Mouse (Mus musculus): ENCODE measurements at regions not wholly inside any gene's neighbourhood (a gene's known extent, or its start where the extent isn't known, plus 50 kb on each side); places are given as distances from the start of the nearest gene placed in this dataset.

DNA sequence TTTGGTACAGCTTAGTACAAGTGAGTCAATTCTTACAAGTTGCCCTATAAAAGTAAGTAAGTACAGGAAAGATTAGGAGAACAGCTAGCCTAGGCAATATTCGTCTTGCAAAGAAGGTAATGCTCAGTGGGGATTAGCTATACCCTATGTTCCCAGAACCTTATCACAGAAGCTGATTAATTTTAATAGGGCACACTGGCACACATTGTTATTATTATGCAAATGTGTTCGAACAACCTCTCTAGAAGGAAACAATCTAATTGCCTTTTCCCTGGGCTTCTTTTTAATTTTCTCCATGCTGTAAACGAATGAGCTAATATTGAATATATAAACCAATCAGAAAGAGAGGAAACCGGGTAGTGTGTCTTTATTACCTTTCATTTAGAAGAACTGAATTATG is 104.2 kb downstream of the Pctp start:
- no peaks in the 10 kb centered on the region for H3K9me3 ChIP-seq (replicated peaks; ENCODE audit: control insufficient read depth, low read length)
- H3K4me2 ChIP-seq (ENCODE audit: low read depth, low read length): no peak overlapping the region
- 80% methylated on average over 4 of the region's 4 CpGs for WGBS
- no peak overlapping the region for H3K9ac ChIP-seq (replicated peaks; ENCODE audit: low read length)
- H3K27me3 ChIP-seq (ENCODE audit: control insufficient read depth, insufficient read depth, low read length): no peaks in the 10 kb centered on the region
- no peak for ATAC-seq (replicated peaks; ENCODE audit: insufficient number of reproducible peaks, low FRiP score, low TSS enrichment, low read depth)
- H3K27ac ChIP-seq (replicated peaks; ENCODE audit: low read depth, low read length): no peak overlapping the region
- no peaks in the 10 kb centered on the region for H3K4me1 ChIP-seq (ENCODE audit: control insufficient read depth, insufficient read depth, low read length)
- no peak for DNase-seq (ENCODE audit: low spot score)
- H3K36me3 ChIP-seq (replicated peaks; ENCODE audit: control insufficient read depth, insufficient read depth, low read depth, low read length): no peaks in the 10 kb centered on the region
- no peak overlapping the region for H3K4me3 ChIP-seq (ENCODE audit: low read depth, low read length)

DNA sequence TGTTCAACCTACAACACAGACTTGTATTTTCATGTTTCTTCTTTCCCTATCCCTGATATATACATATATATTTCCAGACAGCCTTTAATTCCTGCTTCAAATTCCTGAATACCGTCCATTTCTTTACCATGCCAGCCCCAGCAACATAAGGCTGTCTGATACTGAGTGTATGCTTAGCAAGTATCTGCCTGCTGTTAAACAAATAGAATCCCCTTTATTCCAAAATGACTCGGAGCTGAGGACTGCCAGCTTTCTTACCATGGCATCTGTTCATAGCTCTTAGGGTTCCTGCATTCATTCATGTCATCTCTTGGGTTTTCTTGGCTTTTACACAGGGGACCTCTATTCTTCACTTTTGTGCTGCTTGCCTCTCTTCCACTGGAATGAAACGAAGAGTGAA is 105.8 kb downstream of the Pctp start:
- ATAC-seq (replicated peaks; ENCODE audit: insufficient number of reproducible peaks, low FRiP score, low TSS enrichment, low read depth) (no peak), DNase-seq (ENCODE audit: low spot score) (no peak)
- Histone ChIP-seq H3K9me3 (replicated peaks; ENCODE audit: control insufficient read depth, low read length) (no peaks in the 10 kb centered on the region), H3K4me3 (ENCODE audit: low read depth, low read length) (no peak overlapping the region), H3K27me3 (ENCODE audit: control insufficient read depth, insufficient read depth, low read length) (no peaks in the 10 kb centered on the region), H3K9ac (replicated peaks; ENCODE audit: low read length) (no peak overlapping the region), H3K4me2 (ENCODE audit: low read depth, low read length) (no peak overlapping the region), H3K4me1 (ENCODE audit: control insufficient read depth, insufficient read depth, low read length) (no peaks in the 10 kb centered on the region), H3K27ac (replicated peaks; ENCODE audit: low read depth, low read length) (no peak overlapping the region), H3K36me3 (replicated peaks; ENCODE audit: control insufficient read depth, insufficient read depth, low read depth, low read length) (no peaks in the 10 kb centered on the region)
- WGBS: 77% methylated on average over 3 of the region's 3 CpGs

DNA sequence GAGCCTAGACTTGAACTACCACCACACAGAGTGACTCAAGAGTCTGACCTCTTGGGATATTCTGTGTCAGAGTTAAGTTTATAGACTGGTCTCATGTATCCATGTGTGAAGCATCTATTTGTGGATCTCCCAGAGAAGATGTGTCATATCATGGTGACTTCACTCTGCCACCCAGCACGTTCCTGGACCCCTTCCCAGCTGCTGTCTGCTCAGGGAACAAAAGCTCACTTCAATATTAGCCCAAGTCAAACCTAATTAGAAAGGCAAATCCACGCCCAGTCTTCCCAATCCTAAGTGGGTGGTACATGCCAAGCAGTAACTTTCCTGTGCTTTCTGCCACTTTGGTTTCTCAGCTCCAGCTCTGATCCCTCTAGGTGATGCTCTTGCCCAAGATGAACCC is 94.1 kb upstream of the Ankfn1 start:
- Histone ChIP-seq H3K27ac (replicated peaks; ENCODE audit: low read depth, low read length) (no peak overlapping the region), H3K36me3 (replicated peaks; ENCODE audit: control insufficient read depth, insufficient read depth, low read depth, low read length) (no peaks in the 10 kb centered on the region), H3K4me3 (ENCODE audit: low read depth, low read length) (no peak overlapping the region), H3K9me3 (replicated peaks; ENCODE audit: control insufficient read depth, low read length) (no peaks in the 10 kb centered on the region), H3K9ac (replicated peaks; ENCODE audit: low read length) (no peak overlapping the region), H3K4me1 (ENCODE audit: control insufficient read depth, insufficient read depth, low read length) (no peaks in the 10 kb centered on the region), H3K27me3 (ENCODE audit: control insufficient read depth, insufficient read depth, low read length) (no peaks in the 10 kb centered on the region), H3K4me2 (ENCODE audit: low read depth, low read length) (no peak overlapping the region)
- no peak for ATAC-seq (replicated peaks; ENCODE audit: insufficient number of reproducible peaks, low FRiP score, low TSS enrichment, low read depth)
- WGBS: 60% methylated on average over 2 of the region's 2 CpGs
- no peak for DNase-seq (ENCODE audit: low spot score)

DNA sequence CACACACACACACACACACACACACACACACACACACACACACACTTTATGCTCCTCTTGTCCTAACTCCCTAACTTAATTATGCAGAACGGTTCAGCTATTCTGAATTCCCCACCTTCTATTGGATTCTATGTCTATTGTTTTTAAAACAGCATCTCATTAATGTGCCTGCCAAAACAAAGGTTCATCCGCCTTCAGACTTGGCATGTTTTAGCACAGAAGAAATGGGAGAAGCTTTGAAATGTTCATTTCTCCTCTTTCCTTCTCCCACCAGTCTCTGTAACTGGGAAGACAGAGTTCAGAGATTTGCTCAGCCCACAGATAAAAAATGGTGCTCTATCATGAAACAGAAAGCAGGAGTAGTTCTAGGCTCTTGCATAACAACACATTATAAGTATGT is 90.1 kb upstream of the Ankfn1 start:
- no peak overlapping the region for H3K9ac ChIP-seq (replicated peaks; ENCODE audit: low read length)
- 78% methylated on average over 2 of the region's 2 CpGs for WGBS
- H3K4me2 ChIP-seq (ENCODE audit: low read depth, low read length): no peak overlapping the region
- H3K4me1 ChIP-seq (ENCODE audit: control insufficient read depth, insufficient read depth, low read length): no peaks in the 10 kb centered on the region
- no peak for ATAC-seq (replicated peaks; ENCODE audit: insufficient number of reproducible peaks, low FRiP score, low TSS enrichment, low read depth)
- H3K36me3 ChIP-seq (replicated peaks; ENCODE audit: control insufficient read depth, insufficient read depth, low read depth, low read length): no peaks in the 10 kb centered on the region
- DNase-seq (ENCODE audit: low spot score): no peak
- no peaks in the 10 kb centered on the region for H3K27me3 ChIP-seq (ENCODE audit: control insufficient read depth, insufficient read depth, low read length)
- H3K27ac ChIP-seq (replicated peaks; ENCODE audit: low read depth, low read length): no peak overlapping the region
- no peak overlapping the region for H3K4me3 ChIP-seq (ENCODE audit: low read depth, low read length)
- H3K9me3 ChIP-seq (replicated peaks; ENCODE audit: control insufficient read depth, low read length): no peaks in the 10 kb centered on the region

DNA sequence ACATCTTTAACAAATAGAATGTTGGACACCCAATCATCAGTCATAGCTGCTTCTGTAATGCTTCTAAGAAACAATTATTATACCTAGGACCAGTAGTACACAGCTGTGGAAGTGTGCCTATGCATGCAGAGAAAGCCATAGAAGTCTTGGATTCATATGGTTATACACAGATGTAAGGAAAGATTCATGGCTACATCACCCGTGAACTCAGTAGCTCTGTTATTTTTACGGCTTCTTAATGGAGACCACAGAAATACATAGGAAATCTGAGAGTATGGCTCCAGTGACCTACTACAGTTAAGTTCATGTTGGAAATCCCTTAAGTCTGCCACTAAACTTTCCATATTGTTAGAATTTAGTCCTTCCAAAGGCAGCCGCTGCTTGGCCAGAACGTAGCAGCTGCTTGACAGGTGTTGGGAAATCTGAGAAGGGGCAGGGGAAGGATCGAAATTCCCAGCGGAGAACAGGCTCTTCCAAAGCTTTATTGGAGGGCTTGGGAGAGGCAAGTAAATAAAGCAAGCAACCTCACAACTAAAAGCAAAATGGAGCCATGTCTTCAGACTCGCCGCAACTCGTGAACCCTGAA is 78.8 kb upstream of the Ankfn1 start:
- H3K36me3 ChIP-seq (replicated peaks; ENCODE audit: control insufficient read depth, insufficient read depth, low read depth, low read length): no peaks in the 10 kb centered on the region
- ATAC-seq (replicated peaks; ENCODE audit: insufficient number of reproducible peaks, low FRiP score, low TSS enrichment, low read depth) (no peak), DNase-seq (ENCODE audit: low spot score) (peak; percentile 61)
- no peak overlapping the region for H3K27ac ChIP-seq (replicated peaks; ENCODE audit: low read depth, low read length)
- no peaks in the 10 kb centered on the region for H3K9me3 ChIP-seq (replicated peaks; ENCODE audit: control insufficient read depth, low read length)
- 48% methylated on average over 9 of the region's 9 CpGs for WGBS
- no peaks in the 10 kb centered on the region for H3K4me1 ChIP-seq (ENCODE audit: control insufficient read depth, insufficient read depth, low read length)
- H3K27me3 ChIP-seq (ENCODE audit: control insufficient read depth, insufficient read depth, low read length): no peaks in the 10 kb centered on the region
- H3K9ac ChIP-seq (replicated peaks; ENCODE audit: low read length): no peak overlapping the region
- no peak overlapping the region for H3K4me3 ChIP-seq (ENCODE audit: low read depth, low read length)
- no peak overlapping the region for H3K4me2 ChIP-seq (ENCODE audit: low read depth, low read length)

DNA sequence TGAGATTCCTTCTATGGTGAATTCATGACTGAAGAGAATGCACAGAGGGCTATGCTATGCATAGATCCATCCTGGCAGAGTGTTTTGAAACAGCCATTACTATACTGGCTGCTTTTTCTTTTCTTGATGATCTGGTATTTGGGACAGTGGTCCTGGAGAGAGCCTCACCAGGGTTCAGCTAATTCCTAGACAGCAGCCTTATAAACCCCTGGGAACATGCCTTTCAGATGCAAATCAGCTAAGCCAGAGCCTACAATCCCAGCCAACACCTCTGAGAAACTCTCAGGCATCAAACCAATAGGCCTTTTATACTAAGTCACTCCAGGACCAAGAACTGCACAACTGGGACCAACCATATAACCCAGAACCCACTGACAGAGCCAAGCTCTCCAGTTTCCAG is 64.4 kb upstream of the Ankfn1 start:
- Histone ChIP-seq H3K4me1 (ENCODE audit: control insufficient read depth, insufficient read depth, low read length) (no peaks in the 10 kb centered on the region), H3K9ac (replicated peaks; ENCODE audit: low read length) (no peak overlapping the region), H3K27ac (replicated peaks; ENCODE audit: low read depth, low read length) (no peak overlapping the region), H3K36me3 (replicated peaks; ENCODE audit: control insufficient read depth, insufficient read depth, low read depth, low read length) (no peaks in the 10 kb centered on the region), H3K9me3 (replicated peaks; ENCODE audit: control insufficient read depth, low read length) (no peaks in the 10 kb centered on the region), H3K4me3 (ENCODE audit: low read depth, low read length) (no peak overlapping the region), H3K4me2 (ENCODE audit: low read depth, low read length) (no peak overlapping the region), H3K27me3 (ENCODE audit: control insufficient read depth, insufficient read depth, low read length) (no peaks in the 10 kb centered on the region)
- DNase-seq (ENCODE audit: low spot score): no peak
- no peak for ATAC-seq (replicated peaks; ENCODE audit: insufficient number of reproducible peaks, low FRiP score, low TSS enrichment, low read depth)

DNA sequence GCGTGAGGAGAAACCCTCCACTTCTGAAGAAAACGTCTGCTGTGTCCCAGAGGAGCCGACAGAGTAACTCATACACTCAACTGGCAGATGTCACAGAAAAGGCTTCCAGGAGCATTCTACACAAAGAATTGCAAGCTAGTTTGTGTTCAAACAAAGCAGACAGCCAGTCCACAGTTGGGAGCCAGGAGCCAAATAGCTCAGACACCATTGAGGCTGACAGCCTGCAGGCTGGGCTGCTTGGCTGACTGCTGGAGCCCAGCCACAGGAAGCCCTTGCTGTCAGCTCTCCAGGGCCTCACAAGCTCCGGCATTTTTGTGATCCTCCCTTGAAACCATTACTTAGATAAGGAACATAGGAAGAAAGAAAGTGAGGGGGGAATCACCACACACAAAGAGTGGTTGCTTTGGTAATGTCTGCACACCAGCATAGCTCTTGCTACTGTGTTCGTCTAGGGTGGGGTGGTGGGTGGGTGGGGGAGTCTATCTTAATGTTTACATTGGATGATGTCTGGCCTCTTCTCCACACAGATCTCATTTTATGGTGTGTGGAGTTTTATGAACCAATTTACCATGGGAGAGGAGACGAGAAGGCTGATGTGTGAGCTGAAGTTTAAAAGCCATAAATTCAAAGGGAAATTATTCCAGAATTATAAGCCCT is 62.3 kb upstream of the Ankfn1 start:
- 39% methylated on average over 6 of the region's 6 CpGs for WGBS
- Histone ChIP-seq H3K4me1 (ENCODE audit: control insufficient read depth, insufficient read depth, low read length) (no peaks in the 10 kb centered on the region), H3K9me3 (replicated peaks; ENCODE audit: control insufficient read depth, low read length) (no peaks in the 10 kb centered on the region), H3K27me3 (ENCODE audit: control insufficient read depth, insufficient read depth, low read length) (no peaks in the 10 kb centered on the region), H3K4me3 (ENCODE audit: low read depth, low read length) (no peak overlapping the region), H3K9ac (replicated peaks; ENCODE audit: low read length) (no peak overlapping the region), H3K27ac (replicated peaks; ENCODE audit: low read depth, low read length) (no peak overlapping the region), H3K4me2 (ENCODE audit: low read depth, low read length) (no peak overlapping the region), H3K36me3 (replicated peaks; ENCODE audit: control insufficient read depth, insufficient read depth, low read depth, low read length) (no peaks in the 10 kb centered on the region)
- DNase-seq (ENCODE audit: low spot score) (peak; percentile 6), ATAC-seq (replicated peaks; ENCODE audit: insufficient number of reproducible peaks, low FRiP score, low TSS enrichment, low read depth) (no peak)

DNA sequence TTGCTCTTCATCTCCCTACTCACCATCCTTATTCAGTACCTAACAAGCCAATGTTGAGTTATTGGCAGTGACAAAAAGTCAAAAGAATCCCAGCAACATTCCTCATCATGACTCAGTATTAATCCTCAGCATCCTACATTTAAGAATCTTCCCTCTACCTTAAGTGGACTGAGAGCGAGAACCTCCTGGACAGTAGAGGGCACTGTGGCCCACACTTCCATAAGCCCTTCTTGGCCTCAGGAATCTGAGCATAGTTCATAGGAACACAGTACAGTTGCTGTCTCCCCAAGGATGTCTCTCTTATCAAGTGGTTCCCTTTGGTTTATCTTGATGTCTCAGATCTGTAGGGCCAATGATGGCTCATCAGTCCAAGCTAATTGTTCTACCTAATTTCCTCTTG is 60.5 kb upstream of the Ankfn1 start:
- H3K4me2 ChIP-seq (ENCODE audit: low read depth, low read length): no peak overlapping the region
- no peaks in the 10 kb centered on the region for H3K4me1 ChIP-seq (ENCODE audit: control insufficient read depth, insufficient read depth, low read length)
- H3K36me3 ChIP-seq (replicated peaks; ENCODE audit: control insufficient read depth, insufficient read depth, low read depth, low read length): no peaks in the 10 kb centered on the region
- DNase-seq (ENCODE audit: low spot score): no peak
- H3K9me3 ChIP-seq (replicated peaks; ENCODE audit: control insufficient read depth, low read length): no peaks in the 10 kb centered on the region
- no peaks in the 10 kb centered on the region for H3K27me3 ChIP-seq (ENCODE audit: control insufficient read depth, insufficient read depth, low read length)
- no peak overlapping the region for H3K4me3 ChIP-seq (ENCODE audit: low read depth, low read length)
- 100% methylated on average over 1 of the region's 1 CpGs for WGBS
- no peak overlapping the region for H3K27ac ChIP-seq (replicated peaks; ENCODE audit: low read depth, low read length)
- ATAC-seq (replicated peaks; ENCODE audit: insufficient number of reproducible peaks, low FRiP score, low TSS enrichment, low read depth): no peak
- H3K9ac ChIP-seq (replicated peaks; ENCODE audit: low read length): no peak overlapping the region
